Mouse (Mus musculus) liver, postnatal 0 days (tissue): ENCODE data around the gene Prr22.

ENCODE experiments used
- CTCF ChIP-seq: sonication (generic); IDR thresholded peaks from 2 replicates; pipeline ENCODE4 v1.5.1; 2016; ENCODE audit warnings: antibody characterized with exemption, low read depth
- EP300 ChIP-seq: IDR thresholded peaks from 2 replicates; pipeline ENCODE4 v1.6.1; 2016; ENCODE audit warnings: antibody characterized with exemption, low read depth, mild to moderate bottlenecking

- TF ChIP-seq CTCF = no peak
- no peak for TF ChIP-seq EP300
Observed at GRCm38 (mm10) chr17:56744173-56744572, 25.9 kb upstream of the Prr22 start.
